Mouse (Mus musculus): Measurements from ENCODE around the gene Myo6.

DNA sequence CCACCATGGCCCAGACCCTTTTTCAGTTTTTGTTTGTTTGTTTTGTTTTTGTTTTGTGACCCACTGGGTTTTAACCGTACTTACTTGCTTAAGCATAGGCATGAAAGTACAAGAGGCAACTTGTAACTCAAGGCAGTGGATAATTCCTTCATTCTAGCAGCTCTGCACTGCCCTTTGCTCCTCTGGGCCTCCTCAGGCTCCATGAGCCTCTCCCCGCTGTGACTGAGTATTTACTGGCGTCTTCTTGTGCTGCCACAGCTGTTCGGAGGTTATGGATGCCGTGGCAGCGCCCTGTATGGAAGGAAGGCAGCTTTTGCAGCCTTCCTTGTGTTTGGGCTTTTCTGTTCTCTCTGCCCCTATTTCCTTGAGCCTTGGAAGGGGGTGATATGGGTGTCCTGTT lies 26.4 kb downstream of the Myo6 start:
- TF ChIP-seq CTCF (IDR thresholded peaks at IDR 0.05) (no peak), EP300 (IDR thresholded peaks at IDR 0.05) (no peak)

All from lung, postnatal 0 days (tissue).